ENCODE assay signal across 8 mouse cellular contexts in the genomic region with DNA sequence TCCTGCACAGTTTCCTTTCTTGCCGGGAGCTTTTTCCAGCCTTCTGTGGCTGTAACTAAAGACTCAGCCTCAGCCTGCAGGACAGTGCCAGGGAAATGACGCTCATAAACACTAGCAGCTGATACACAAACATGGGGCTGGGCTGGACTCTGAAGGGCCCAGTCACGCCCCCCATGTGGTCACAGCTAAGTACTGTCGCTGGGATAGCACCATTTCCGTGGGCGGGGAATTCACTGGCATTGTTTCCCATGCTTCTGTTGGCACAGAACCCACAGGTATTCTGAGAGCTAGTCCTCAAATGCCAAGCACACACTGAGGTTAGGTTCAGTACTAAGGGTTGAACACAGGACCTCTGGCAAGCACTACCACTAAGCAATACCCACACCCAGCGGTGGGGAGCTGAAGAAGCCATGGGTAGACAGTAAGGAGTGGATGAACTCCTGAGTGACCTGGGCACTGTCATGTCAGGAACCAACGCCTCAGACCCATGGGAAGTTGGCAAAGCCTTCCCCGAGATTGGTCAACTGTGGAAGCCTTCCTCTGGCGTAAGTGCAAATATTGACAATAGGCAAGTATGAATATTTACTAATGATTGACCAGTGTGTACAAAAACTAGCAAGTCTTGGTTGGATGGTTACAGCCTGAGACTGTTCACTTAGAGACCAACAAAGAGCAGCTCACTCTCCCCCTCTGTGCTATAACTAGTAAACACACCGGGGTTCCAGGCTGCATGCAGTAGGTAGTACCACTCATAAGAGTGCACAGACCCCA. TPM values are rescaled to one million over a fixed set of nuclear protein-coding genes. Genes with fewer than 3 reads are reported as not detected.
DNase-seq lines count a peak whose midpoint lies in the region; ATAC-seq and TF ChIP-seq lines count a peak whose summit lies in the region.

No protein-coding gene starts in this region.

- no peaks in the 10 kb centered on the region for H3K9me3 ChIP-seq in liver, embryonic 11.5 days (ENCODE audit: control insufficient read depth, low read length)
- H3K9me3 ChIP-seq in midbrain, embryonic 10.5 days (replicated peaks): no peaks in the 10 kb centered on the region
- H3K9me3 ChIP-seq in embryonic facial prominence, embryonic 10.5 days: no peaks in the 10 kb centered on the region

- WGBS in liver, adult 2 months: 14% methylated on average over 11 of the region's 11 CpGs
- WGBS in liver, embryonic 11.5 days: 55% methylated on average over 11 of the region's 11 CpGs
- 70% methylated on average over 11 of the region's 11 CpGs for WGBS in midbrain, embryonic 10.5 days
- WGBS in embryonic facial prominence, embryonic 10.5 days: 69% methylated on average over 11 of the region's 11 CpGs

- peaks cover 3% of the 10 kb centered on the region; the same call in 1 of the 2 replicates for H3K79me2 ChIP-seq in liver, adult 2 months (ENCODE audit: control insufficient read depth, insufficient read depth, low read length)

- H3K4me3 ChIP-seq in liver, adult 2 months (ENCODE audit: insufficient read depth, low read depth, low read length): no peak overlapping the region
- no peak overlapping the region for H3K4me3 ChIP-seq in liver, embryonic 11.5 days (ENCODE audit: low read depth, low read length)
- no peak overlapping the region for H3K4me3 ChIP-seq in midbrain, embryonic 10.5 days
- H3K4me3 ChIP-seq in embryonic facial prominence, embryonic 10.5 days: no peak overlapping the region

- no peaks in the 10 kb centered on the region for H3K36me3 ChIP-seq in liver, adult 2 months (ENCODE audit: control insufficient read depth, insufficient read depth, low read length)
- no peaks in the 10 kb centered on the region; the same call in 1 of the 2 replicates for H3K36me3 ChIP-seq in liver, embryonic 11.5 days (ENCODE audit: control insufficient read depth, insufficient read depth, low read length)
- peaks cover 11% of the 10 kb centered on the region for H3K36me3 ChIP-seq in midbrain, embryonic 10.5 days
- H3K36me3 ChIP-seq in embryonic facial prominence, embryonic 10.5 days (replicated peaks): peaks cover 51% of the 10 kb centered on the region

- H3K27me3 ChIP-seq in liver, adult 2 months (ENCODE audit: control insufficient read depth, insufficient read depth, low read length): no peaks in the 10 kb centered on the region
- peaks cover 41% of the 10 kb centered on the region for H3K27me3 ChIP-seq in liver, embryonic 11.5 days (replicated peaks; ENCODE audit: control insufficient read depth, insufficient read depth, low read length)
- peaks cover 35% of the 10 kb centered on the region for H3K27me3 ChIP-seq in midbrain, embryonic 10.5 days (ENCODE audit: low read depth, poor library complexity, severe bottlenecking)
- peaks cover 39% of the 10 kb centered on the region for H3K27me3 ChIP-seq in embryonic facial prominence, embryonic 10.5 days (replicated peaks; ENCODE audit: low read depth, poor library complexity, severe bottlenecking)

- no peak for ATAC-seq in liver, embryonic 11.5 days (replicated peaks; ENCODE audit: low FRiP score)

- H3K9ac ChIP-seq in liver, adult 2 months (ENCODE audit: low read depth, low read length): peak overlapping the region; percentile 52
- no peak overlapping the region for H3K9ac ChIP-seq in liver, embryonic 11.5 days (ENCODE audit: low read depth, low read length)

- TF ChIP-seq CTCF in liver, adult 2 months (IDR thresholded peaks at IDR 0.05; ENCODE audit: low read depth, low read length): 0 out of 2 replicates have a peak, but pooled peaks have one; percentile 12

- H3K27ac ChIP-seq in liver, adult 2 months (replicated peaks; ENCODE audit: insufficient read depth, low read depth, low read length): peak overlapping the region; percentile 96
- no peak overlapping the region for H3K27ac ChIP-seq in liver, embryonic 11.5 days (ENCODE audit: low read depth, low read length)
- no peak overlapping the region for H3K27ac ChIP-seq in midbrain, embryonic 10.5 days (replicated peaks)
- no peak overlapping the region for H3K27ac ChIP-seq in embryonic facial prominence, embryonic 10.5 days (replicated peaks)

- no peak overlapping the region for H3K4me2 ChIP-seq in liver, embryonic 11.5 days

- no peak for TF ChIP-seq POLR2A in liver, adult 2 months (IDR thresholded peaks at IDR 0.05; ENCODE audit: extremely low read depth, insufficient read depth, low read length)

- peak; percentile 99 for DNase-seq in liver, adult 2 months (ENCODE audit: extremely low read depth, low read depth, low spot score)
- DNase-seq in liver, embryonic 11.5 days (ENCODE audit: low spot score): no peak
- peak; percentile 70 to 79 for DNase-seq in cerebellum, postnatal 25 days
- peak; percentile 19 for DNase-seq in induced T-regulatory cell, adult 2 months (ENCODE audit: low read depth)
- DNase-seq in lung, postnatal 25 days (ENCODE audit: low spot score): peak; percentile 92
- no peak for DNase-seq in spleen, postnatal 36 days (ENCODE audit: low spot score in 2 of 2)
- no peak for DNase-seq in midbrain, embryonic 10.5 days (ENCODE audit: low spot score)
- no peak for DNase-seq in embryonic facial prominence, embryonic 10.5 days (ENCODE audit: low spot score)

- H3K4me1 ChIP-seq in liver, adult 2 months (ENCODE audit: control insufficient read depth, insufficient read depth, low read length): peaks cover 19% of the 10 kb centered on the region
- peaks cover 19% of the 10 kb centered on the region for H3K4me1 ChIP-seq in liver, embryonic 11.5 days (replicated peaks; ENCODE audit: control insufficient read depth, insufficient read depth, low read length)
- H3K4me1 ChIP-seq in midbrain, embryonic 10.5 days: peaks cover 41% of the 10 kb centered on the region
- H3K4me1 ChIP-seq in embryonic facial prominence, embryonic 10.5 days: peaks cover 33% of the 10 kb centered on the region

RNA-seq across cellular contexts. Expression of a gene that starts 38.2 kb away (rescaled TPM):
- total RNA-seq in liver, adult 2 months (2014; rRNA removed): 20.3 and 22.8 TPM in 2 replicates
- 3.7 and 4.6 TPM in 2 replicates for polyA plus RNA-seq in liver, adult 2 months (2012; rRNA removed)
- polyA plus RNA-seq in liver, embryonic 11.5 days (2014; fragmentation: Nextera tagmentation; extraction: Ambion mirVana): 2.3 and 3.5 TPM in 2 replicates
- 20.6 and 21.8 TPM in 2 replicates for polyA plus RNA-seq in midbrain, embryonic 10.5 days (2016; fragmentation: Nextera tagmentation; extraction: Ambion mirVana)
- 31.6 and 32.6 TPM in 2 replicates for polyA plus RNA-seq in embryonic facial prominence, embryonic 10.5 days (2016; fragmentation: Nextera tagmentation; extraction: Ambion mirVana)

RNA-seq across cellular contexts. Expression of a gene that starts 41.5 kb away (rescaled TPM):
- 39.5 and 41.1 TPM in 2 replicates for total RNA-seq in liver, adult 2 months (2014; rRNA removed)
- 20.9 and 25.5 TPM in 2 replicates for polyA plus RNA-seq in liver, adult 2 months (2012; rRNA removed)
- polyA plus RNA-seq in liver, embryonic 11.5 days (2014; fragmentation: Nextera tagmentation; extraction: Ambion mirVana): 77.3 and 83.7 TPM in 2 replicates
- polyA plus RNA-seq in midbrain, embryonic 10.5 days (2016; fragmentation: Nextera tagmentation; extraction: Ambion mirVana): 57.5 and 58.6 TPM in 2 replicates
- polyA plus RNA-seq in embryonic facial prominence, embryonic 10.5 days (2016; fragmentation: Nextera tagmentation; extraction: Ambion mirVana): 62.0 and 62.2 TPM in 2 replicates

RNA-seq across cellular contexts. Expression of a gene that starts 45.2 kb away (rescaled TPM):
- total RNA-seq in liver, adult 2 months (2014; rRNA removed): 14.9 and 15.7 TPM in 2 replicates
- 13.9 and 14.9 TPM in 2 replicates for polyA plus RNA-seq in liver, adult 2 months (2012; rRNA removed)
- polyA plus RNA-seq in liver, embryonic 11.5 days (2014; fragmentation: Nextera tagmentation; extraction: Ambion mirVana): 2.6 and 4.5 TPM in 2 replicates
- polyA plus RNA-seq in midbrain, embryonic 10.5 days (2016; fragmentation: Nextera tagmentation; extraction: Ambion mirVana): 1.4 TPM in 2 replicates
- 3.8 and 4.1 TPM in 2 replicates for polyA plus RNA-seq in embryonic facial prominence, embryonic 10.5 days (2016; fragmentation: Nextera tagmentation; extraction: Ambion mirVana)

RNA-seq across cellular contexts. Expression of a gene that starts 50.0 kb away (rescaled TPM):
- 1.3 and 2.4 TPM in 2 replicates for total RNA-seq in liver, adult 2 months (2014; rRNA removed)
- 5.5 and 6.6 TPM in 2 replicates for polyA plus RNA-seq in liver, adult 2 months (2012; rRNA removed)
- polyA plus RNA-seq in liver, embryonic 11.5 days (2014; fragmentation: Nextera tagmentation; extraction: Ambion mirVana): 8.0 and 13.7 TPM in 2 replicates
- 3.6 and 5.9 TPM in 2 replicates for polyA plus RNA-seq in midbrain, embryonic 10.5 days (2016; fragmentation: Nextera tagmentation; extraction: Ambion mirVana)
- 12.3 and 12.9 TPM in 2 replicates for polyA plus RNA-seq in embryonic facial prominence, embryonic 10.5 days (2016; fragmentation: Nextera tagmentation; extraction: Ambion mirVana)

RNA-seq across cellular contexts. Expression of a gene that starts 51.0 kb away (rescaled TPM):
- 0.55 TPM in 1 of 2 replicates, not detected in the other for total RNA-seq in liver, adult 2 months (2014; rRNA removed)
- polyA plus RNA-seq in liver, adult 2 months (2012; rRNA removed): 0.88 and 1.1 TPM in 2 replicates
- 1.3 and 2.3 TPM in 2 replicates for polyA plus RNA-seq in liver, embryonic 11.5 days (2014; fragmentation: Nextera tagmentation; extraction: Ambion mirVana)
- 0.33 and 0.60 TPM in 2 replicates for polyA plus RNA-seq in midbrain, embryonic 10.5 days (2016; fragmentation: Nextera tagmentation; extraction: Ambion mirVana)
- polyA plus RNA-seq in embryonic facial prominence, embryonic 10.5 days (2016; fragmentation: Nextera tagmentation; extraction: Ambion mirVana): 2.8 and 3.7 TPM in 2 replicates

Comparison
In these comparisons a context has a peak if more than half of its experiments do, and no peak if none do; other contexts are left out.
1. DNase-seq: peak in liver, adult 2 months (single experiment), cerebellum, postnatal 25 days (2 of 2), induced T-regulatory cell, adult 2 months (single experiment) and lung, postnatal 25 days (single experiment); none in liver, embryonic 11.5 days (single experiment), spleen, postnatal 36 days (0 of 2), midbrain, embryonic 10.5 days (single experiment) and embryonic facial prominence, embryonic 10.5 days (single experiment).